Mouse (Mus musculus) Patski (cell line): ENCODE measurements around the gene Nrg3. TPM values are rescaled to one million over a fixed set of nuclear protein-coding genes. Genes with fewer than 3 reads are reported as not detected.

ENCODE experiments used
- ATAC-seq: fragments of 100-300 bp; one replicate; pipeline ENCODE4 v1.8.0; 2021
- CTCF ChIA-PET: fragments of 350-600 bp; sonication (Branson Sonifier 250); formaldehyde crosslinking; loops from one replicate; lab custom pipeline; 2022; ENCODE audit warnings: inconsistent platforms; lab: Charles Lee
- POLR2A ChIA-PET: fragments of 350-600 bp; sonication (Branson Sonifier 250); formaldehyde crosslinking; loops from one replicate; lab custom pipeline; 2022; ENCODE audit warnings: antibody characterized with exemption, inconsistent platforms; lab: Charles Lee
- DNase-seq: peaks from one replicate; pipeline ENCODE4 v3.0.0-alpha.2; 2011; ENCODE audit warnings: low read depth, low spot score
- H3K27me3 ChIP-seq: fragments of 371-371 bp; one replicate; pipeline ENCODE4 v1.5.1; 2021
- CTCF ChIP-seq: fragments of 100-300 bp; IDR thresholded peaks from one replicate; pipeline ENCODE4 v1.5.1; 2021
- in situ Hi-C: fragments of 300-500 bp; cut with MboI; formaldehyde crosslinking; loops from 3 replicates; pipeline ENCODE4 v1.11.1; 2018; ENCODE audit warnings: low pct_unique_long_range_greater_than_20kb, mixed read lengths
- polyA plus RNA-seq: library from polyadenylated mRNA; unstranded; gene quantifications from one replicate; pipeline ENCODE4 v1.2.3, GENCODE M21; 2021

Nrg3 gene
- polyA plus RNA-seq, 1 experiment from 2014 or later, result not detected

- ChIA-PET POLR2A (no interaction called here), CTCF (no interaction called here)
- ATAC-seq (no peak), DNase-seq (no peak)
- TF ChIP-seq CTCF, result no peak
- in situ Hi-C loops, result no loop called here
- no peaks in the 10 kb centered on the region for H3K27me3 ChIP-seq
These were observed 843.8 kb downstream of the Nrg3 start for GRCm38 (mm10) chr14:38628862-38629619.

GRCm38 (mm10) chr14:38616969-38617368, 855.9 kb downstream of the Nrg3 start:
- ATAC-seq (no peak), DNase-seq (no peak)
- in situ Hi-C loops, result no loop called here
- ChIA-PET CTCF (no interaction called here), POLR2A (no interaction called here)
- H3K27me3 ChIP-seq, result no peaks in the 10 kb centered on the region
- no peak for TF ChIP-seq CTCF

- POLR2A ChIA-PET, result no interaction called here
- TF ChIP-seq CTCF, result no peak
- CTCF ChIA-PET, result no interaction called here
- in situ Hi-C loops, result no loop called here
- no peak for ATAC-seq
- DNase-seq, result no peak
- no peaks in the 10 kb centered on the region for H3K27me3 ChIP-seq
These were observed 875.2 kb downstream of the Nrg3 start for GRCm38 (mm10) chr14:38597735-38598134.

GRCm38 (mm10) chr14:38594297-38594696, 878.6 kb downstream of the Nrg3 start:
- in situ Hi-C loops, result no loop called here
- no peak for ATAC-seq
- ChIA-PET POLR2A (no interaction called here), CTCF (no interaction called here)
- H3K27me3 ChIP-seq, result no peaks in the 10 kb centered on the region
- DNase-seq, result no peak
- no peak for TF ChIP-seq CTCF

- POLR2A ChIA-PET, result no interaction called here
- no peak for ATAC-seq
- in situ Hi-C loops, result no loop called here
- CTCF ChIA-PET, result no interaction called here
- no peak for DNase-seq
- no peak for TF ChIP-seq CTCF
- no peaks in the 10 kb centered on the region for H3K27me3 ChIP-seq
These were observed 896.1 kb downstream of the Nrg3 start for GRCm38 (mm10) chr14:38576796-38577195.

- H3K27me3 ChIP-seq, result no peaks in the 10 kb centered on the region
- CTCF ChIA-PET, result no interaction called here
- DNase-seq (no peak), ATAC-seq (no peak)
- in situ Hi-C loops, result no loop called here
- POLR2A ChIA-PET, result no interaction called here
- no peak for TF ChIP-seq CTCF
These were observed 904.7 kb downstream of the Nrg3 start for GRCm38 (mm10) chr14:38568184-38568583.

- CTCF ChIA-PET, result interaction anchor here (0.7 kb wide), 1 partner anchor 10 kb away, joined by 3 read pairs; no protein-coding TSS in a partner anchor
- DNase-seq, result no peak
- no peak for TF ChIP-seq CTCF
These were observed 906.7 kb downstream of the Nrg3 start for GRCm38 (mm10) chr14:38566182-38566581.

GRCm38 (mm10) chr14:38554636-38555035, 918.3 kb downstream of the Nrg3 start:
- ChIA-PET POLR2A (interaction anchor here (0.7 kb wide), 1 partner anchor 28 kb away, joined by 4 read pairs; no protein-coding TSS in a partner anchor), CTCF (no interaction called here)
- ATAC-seq, result no peak
- H3K27me3 ChIP-seq, result no peaks in the 10 kb centered on the region
- no peak for DNase-seq
- no peak for TF ChIP-seq CTCF
- in situ Hi-C loops, result no loop called here

More at GRCm38 (mm10) chr14:38566182-38566581, 906.7 kb downstream of the Nrg3 start:
- in situ Hi-C loops, result no loop called here
- no peak for ATAC-seq
- POLR2A ChIA-PET, result no interaction called here
- no peaks in the 10 kb centered on the region for H3K27me3 ChIP-seq

- in situ Hi-C loops, result no loop called here
- ATAC-seq, result no peak
- ChIA-PET POLR2A (no interaction called here), CTCF (no interaction called here)
- no peaks in the 10 kb centered on the region for H3K27me3 ChIP-seq
- no peak for TF ChIP-seq CTCF
- no peak for DNase-seq
These were observed 925.6 kb downstream of the Nrg3 start for GRCm38 (mm10) chr14:38547257-38547656.

- ChIA-PET POLR2A (no interaction called here), CTCF (no interaction called here)
- no peaks in the 10 kb centered on the region for H3K27me3 ChIP-seq
- TF ChIP-seq CTCF, result no peak
- no peak for ATAC-seq
- in situ Hi-C loops, result no loop called here
- DNase-seq, result no peak
These were observed 937.7 kb downstream of the Nrg3 start for GRCm38 (mm10) chr14:38535181-38535580.

- ChIA-PET CTCF (no interaction called here), POLR2A (no interaction called here)
- TF ChIP-seq CTCF, result no peak
- no peaks in the 10 kb centered on the region for H3K27me3 ChIP-seq
- DNase-seq (no peak), ATAC-seq (no peak)
- in situ Hi-C loops, result no loop called here
These were observed 939.4 kb downstream of the Nrg3 start for GRCm38 (mm10) chr14:38533495-38533894.

GRCm38 (mm10) chr14:38516232-38516631, 956.7 kb downstream of the Nrg3 start:
- in situ Hi-C loops, result no loop called here
- ATAC-seq (no peak), DNase-seq (no peak)
- TF ChIP-seq CTCF, result no peak
- CTCF ChIA-PET, result no interaction called here
- H3K27me3 ChIP-seq, result no peaks in the 10 kb centered on the region
- POLR2A ChIA-PET, result no interaction called here
